Mouse (Mus musculus) G1E-ER4 (cell line): ENCODE results near the gene Sema4d. TPM values are rescaled to one million over a fixed set of nuclear protein-coding genes. Genes with fewer than 3 reads are reported as not detected.

ENCODE experiments used
- GATA1 ChIP-seq: IDR thresholded peaks from one replicate; pipeline ENCODE4 v1.8.0; 2012; ENCODE audit warnings: low read length, inconsistent platforms
- polyA plus RNA-seq: library from polyadenylated mRNA; stranded (reverse); fragments of >175 nt; gene quantifications from 2 replicates; pipeline ENCODE4 v1.2.3, GENCODE M21; 2012

The Sema4d gene
- polyA plus RNA-seq, 1 experiment = 76.3 TPM

DNA sequence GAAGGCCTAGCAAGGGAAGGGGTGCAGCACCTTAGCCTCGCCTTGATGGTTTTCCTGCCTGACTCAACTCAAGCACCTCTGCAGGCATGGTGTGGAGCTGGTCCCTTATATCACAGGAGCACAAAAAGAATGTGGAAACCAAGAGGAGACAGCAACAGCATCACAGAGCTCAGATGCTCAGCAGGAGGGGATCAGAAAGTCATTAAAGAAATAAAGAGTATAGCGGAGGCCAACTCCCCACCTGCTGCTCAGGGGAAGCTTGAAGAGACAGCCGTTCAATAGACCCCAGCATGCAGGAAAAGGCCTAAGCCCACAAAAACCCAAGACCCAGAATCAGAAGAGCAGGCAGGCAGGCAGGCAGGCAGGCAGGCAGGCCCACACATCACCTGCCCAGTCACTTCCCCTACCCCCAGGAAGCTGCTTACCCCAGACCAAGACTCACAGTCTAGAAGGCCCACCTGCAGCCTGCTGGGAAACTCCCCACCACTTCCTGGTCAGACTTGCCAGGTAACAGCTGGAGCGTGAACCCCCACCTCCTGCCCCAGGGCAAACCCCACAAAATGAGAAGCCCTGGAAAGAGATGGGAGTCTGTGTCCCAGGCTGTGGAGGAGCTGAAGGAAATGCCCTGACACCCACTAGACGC, 39.6 kb downstream of the Sema4d start:
- TF ChIP-seq GATA1 = no peak

DNA sequence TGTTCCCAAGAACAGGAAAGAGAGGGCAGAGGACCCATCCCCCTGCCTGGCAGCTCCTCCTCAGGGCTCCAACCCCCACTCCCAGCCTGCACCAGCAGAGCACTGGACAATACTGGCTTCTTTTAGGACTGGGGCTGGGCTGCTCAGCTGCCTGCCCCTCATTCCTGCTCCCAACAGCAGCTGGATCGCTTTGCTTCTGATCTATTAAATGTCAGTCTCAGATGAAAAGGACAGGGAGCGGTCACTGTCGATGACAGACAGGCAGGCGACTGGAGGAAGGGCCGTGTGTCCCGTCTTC, 40.4 kb downstream of the Sema4d start:
- TF ChIP-seq GATA1 = no peak

DNA sequence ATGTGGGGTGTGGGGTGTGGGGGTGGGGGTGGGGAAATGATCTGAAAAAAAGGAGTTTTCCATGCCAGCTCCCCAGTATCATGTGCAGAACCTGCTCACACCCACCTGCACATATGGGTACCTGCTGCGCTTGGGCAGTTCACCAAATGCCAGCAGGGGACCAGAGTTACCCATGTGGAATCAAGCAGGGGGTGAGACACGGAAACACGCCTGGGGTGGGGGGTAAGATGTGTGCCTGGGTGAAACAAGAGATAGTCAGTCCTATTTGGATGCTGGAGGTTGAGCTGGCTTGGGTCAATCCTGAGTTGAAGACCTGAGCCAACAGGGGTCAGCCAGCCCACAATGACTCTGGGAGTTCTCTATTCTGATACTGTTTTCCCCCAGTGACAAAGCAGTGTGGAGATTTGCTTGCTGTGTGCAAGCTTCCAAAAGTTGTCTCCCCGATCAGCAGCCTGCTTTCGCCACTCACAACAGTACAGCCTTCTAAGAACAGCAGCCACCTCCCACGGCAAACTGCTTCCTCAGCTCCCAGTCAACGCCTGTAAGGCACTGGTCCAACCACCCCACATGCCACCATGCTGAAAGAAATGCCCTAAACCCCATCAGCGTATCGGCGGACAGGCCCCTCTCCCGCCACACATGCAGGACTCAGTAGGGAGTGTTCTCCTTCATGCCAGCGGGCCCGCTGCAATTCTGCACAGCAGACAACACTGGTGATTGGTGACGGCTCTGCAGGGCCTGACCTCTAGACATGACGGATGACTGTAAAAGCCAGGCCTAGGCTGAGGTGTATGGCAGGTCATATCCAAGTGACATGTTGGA, 41.0 kb downstream of the Sema4d start:
- no peak for TF ChIP-seq GATA1

DNA sequence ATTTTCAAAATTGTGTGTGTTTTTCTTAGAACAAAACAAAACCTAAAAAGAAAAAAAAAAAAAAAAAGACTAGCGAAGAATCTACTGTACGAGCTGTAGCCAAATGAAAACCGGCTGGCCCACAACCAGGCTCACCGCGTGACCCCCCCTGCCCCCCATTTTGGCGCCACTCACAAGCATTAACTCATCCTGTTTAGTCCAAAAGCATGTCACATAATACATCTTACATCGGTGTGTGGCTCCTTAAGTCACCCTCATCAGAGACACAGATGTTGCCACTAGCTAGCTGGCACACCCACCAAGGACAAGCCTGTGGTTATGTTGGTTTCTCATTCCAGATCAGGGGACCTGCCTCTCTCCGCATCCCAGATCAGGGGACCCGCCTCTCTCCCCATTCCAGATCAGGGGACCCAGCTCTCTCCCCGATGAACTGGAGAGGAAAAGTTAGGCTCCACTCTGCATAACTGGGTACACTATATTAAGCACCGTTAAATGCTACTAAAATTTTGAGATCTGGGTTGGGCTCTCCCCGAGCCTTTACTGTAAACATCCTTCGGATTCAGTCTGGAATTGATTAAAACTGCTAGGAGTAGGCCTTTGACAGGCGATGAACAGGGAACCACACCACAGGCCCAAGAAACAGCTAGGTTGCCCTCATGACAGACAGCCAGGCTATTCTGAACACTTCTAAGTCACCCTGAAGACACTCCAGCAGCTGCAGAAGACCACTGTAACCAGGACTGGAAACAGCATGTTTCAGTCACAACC, 43.8 kb downstream of the Sema4d start:
- no peak for TF ChIP-seq GATA1

DNA sequence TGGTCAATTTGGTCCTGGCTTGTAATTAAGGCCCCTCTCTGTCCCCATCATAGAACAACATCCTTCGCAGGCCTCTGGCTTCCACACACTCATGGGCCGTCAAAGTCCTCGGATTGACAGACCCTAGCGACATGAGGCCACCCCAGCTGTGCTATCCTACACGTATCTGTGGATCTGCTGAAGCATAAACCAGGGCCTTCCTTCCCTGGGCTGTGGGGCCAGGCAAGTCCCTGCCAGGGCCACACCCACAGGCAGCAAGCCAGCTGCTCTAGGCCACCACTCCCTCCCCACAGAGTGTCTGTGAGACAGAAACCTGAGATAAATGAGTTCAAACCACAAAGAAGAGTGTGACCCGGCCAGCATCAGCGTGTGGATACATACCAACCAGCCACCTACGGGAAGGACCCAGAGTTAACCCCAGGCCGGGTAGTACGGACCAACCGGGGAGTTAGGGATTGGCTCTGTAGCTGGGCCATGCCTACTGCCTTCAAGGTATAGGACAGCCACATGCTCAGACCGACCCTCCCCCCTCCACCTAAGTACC, 45.5 kb downstream of the Sema4d start:
- TF ChIP-seq GATA1 = no peak

DNA sequence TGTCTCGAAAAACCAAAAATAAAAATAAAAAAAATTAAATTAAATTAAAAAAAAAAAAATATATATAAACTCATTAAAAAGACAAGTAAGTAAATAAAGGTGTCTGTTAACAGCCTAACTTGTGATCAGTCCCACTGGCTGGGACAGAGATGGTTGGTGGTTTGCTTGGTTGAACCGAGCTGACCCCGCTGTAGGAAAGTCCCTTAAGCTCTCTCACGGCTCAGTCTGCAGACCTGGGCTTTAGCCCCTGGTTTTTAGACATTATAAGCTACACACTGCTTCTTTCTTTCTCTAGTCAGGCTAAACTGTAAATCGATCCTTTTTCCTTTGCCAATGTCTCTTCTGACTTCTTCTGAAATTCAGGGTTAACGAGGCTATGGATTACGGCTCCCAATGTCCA, 46.5 kb downstream of the Sema4d start:
- TF ChIP-seq GATA1 = no peak

DNA sequence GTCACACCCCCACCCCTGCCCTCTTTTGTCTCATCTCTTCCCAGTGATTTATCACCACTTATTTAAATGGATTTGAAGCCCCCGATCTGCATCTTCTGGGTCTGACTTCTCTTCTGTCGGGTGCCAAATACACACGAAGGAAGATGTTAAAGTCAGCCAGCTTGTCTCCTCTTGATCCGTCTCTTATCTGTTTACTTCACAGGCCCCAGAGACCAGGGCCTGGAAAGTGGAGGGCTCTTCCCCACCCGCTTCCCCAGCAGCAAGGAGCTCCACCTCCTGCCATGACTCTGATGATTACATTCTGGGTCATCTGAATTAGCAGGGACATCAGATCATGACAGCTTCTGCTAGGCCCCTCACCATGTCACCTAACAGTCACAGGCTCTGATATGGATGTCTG, 47.7 kb downstream of the Sema4d start:
- no peak for TF ChIP-seq GATA1

DNA sequence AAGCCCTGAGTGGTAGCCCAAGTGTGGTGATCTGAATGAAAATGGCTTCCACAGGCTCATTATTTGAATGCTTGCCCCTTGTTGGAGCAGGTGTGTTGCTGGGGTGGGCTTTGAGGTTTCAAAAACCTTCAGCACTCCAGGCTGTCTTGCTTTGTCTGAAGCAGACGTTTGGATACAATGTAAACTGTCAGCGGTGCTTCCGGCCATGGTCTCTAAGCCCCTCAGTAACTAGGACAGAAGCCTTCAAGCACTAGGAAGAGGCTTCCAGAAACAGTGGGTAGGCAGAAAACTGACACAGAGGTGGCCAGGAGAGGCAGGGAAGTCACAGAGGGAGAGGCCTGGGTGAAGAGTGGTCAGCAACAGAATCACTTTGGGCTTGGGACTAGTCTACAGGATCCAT, 49.7 kb downstream of the Sema4d start:
- no peak for TF ChIP-seq GATA1

DNA sequence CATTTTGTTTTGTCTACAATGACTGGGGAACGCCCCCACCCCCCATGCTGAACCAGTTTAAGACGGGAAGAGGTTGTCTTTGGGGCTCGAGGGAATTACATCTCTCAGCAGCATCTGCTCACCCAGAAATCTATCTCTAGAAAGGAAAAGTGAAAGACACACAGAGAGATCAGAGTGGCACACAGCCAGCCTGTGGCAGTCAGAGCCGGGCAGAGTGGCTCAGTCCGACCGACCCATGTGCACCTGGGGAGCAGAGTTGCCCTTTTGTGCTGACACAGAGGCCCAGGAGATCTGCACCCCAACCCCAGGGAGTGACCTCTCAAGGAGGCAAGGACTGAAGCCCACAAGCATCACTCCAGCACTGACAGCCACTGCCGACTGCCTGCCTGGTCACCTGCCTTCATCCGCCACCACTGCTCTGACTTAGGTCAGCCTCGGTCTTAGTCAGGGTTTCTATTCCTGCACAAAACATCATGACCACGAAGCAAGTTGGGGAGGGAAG, 50.9 kb downstream of the Sema4d start:
- no peak for TF ChIP-seq GATA1

DNA sequence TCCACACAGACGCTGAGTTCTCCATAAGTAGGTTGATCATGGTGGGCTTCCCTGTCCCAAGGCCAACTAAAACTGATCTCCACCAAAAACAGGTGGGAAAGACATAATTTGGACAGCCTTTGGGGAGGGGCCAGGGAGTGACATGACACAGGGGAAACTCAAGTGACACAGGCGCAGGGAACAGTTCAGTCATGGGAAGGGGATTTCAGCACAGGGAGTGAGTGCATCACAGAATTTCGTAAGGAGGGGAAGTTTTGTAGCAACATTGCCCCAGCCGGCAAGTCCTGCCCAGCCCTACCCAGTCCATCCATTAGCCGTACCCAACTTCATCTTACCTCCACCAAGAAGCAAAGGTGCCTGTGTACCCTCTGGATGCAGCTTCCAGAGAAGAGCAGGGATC, 52.8 kb downstream of the Sema4d start:
- TF ChIP-seq GATA1 = no peak

DNA sequence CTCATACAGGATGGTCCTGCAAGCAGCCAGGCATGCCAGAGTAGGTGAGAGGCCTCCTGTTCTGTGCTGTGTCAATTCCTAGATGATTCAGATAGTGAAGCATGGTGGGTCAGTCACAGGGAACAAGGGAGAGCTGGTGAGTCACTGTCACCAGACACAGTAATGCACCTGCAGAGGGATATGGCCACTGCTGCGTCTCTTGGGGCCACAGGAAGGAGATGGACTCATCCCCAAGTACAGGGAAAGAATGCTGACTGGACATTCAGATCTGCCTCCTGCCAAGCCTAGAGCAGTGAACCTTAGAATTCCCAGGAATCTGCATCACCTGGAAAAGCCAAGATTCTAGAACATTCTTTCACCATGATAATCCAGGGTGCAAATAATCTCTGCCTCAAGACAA, 53.8 kb downstream of the Sema4d start:
- no peak for TF ChIP-seq GATA1

DNA sequence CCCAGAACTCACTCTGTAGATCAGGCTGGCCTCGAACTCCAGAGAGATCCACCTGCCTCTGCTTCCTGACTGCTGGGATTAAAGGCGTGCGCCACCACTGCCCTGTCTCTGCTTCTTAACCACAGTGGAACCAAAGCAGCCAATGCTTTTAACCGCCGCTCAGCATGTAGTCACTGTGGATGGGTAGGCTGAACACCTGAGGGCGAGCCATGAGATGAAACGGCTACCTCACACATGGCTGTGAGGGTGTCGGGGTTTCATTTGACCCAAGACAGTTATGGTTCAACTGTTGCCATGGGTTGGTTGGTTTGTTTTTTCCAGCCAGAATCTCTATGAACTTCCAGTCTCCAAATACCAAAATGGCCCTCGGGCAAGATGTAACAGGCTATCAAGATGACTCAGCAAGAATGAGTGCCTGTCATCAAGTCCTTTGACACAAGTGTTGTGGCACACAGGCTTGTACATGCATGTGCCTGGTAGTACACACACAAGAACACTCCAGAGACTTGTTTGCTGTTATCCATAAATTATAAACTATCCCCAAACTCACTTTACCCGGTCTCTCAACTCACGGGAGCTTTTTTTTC, 54.9 kb downstream of the Sema4d start:
- no peak for TF ChIP-seq GATA1

DNA sequence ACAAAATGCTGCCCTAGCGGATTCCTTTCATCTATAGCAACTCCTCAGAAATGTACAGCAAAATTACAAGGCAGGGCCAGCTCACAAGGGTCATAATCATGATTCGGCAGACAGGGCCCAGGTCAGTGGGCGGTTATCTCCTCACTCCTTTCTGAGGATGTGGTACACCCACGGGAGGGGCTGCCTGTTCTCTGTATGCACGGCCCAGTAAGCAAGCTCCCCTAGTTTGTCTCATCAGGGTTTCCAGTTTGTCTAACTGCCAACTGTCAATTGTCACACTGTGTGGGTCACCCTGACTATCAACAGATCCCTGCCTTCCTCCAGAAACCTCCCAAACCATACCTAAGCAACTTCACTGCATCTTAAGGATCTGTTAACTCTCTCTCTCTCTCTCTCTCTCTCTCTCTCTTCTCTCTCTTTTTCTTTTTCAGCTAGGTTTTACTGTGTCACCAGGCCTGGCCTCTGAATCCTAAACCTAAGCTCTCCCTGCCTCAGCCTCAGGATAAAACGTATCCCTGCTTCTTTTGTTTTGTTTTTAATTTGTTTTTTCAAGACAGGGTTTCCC, 55.5 kb downstream of the Sema4d start:
- TF ChIP-seq GATA1 = peak; percentile 61

DNA sequence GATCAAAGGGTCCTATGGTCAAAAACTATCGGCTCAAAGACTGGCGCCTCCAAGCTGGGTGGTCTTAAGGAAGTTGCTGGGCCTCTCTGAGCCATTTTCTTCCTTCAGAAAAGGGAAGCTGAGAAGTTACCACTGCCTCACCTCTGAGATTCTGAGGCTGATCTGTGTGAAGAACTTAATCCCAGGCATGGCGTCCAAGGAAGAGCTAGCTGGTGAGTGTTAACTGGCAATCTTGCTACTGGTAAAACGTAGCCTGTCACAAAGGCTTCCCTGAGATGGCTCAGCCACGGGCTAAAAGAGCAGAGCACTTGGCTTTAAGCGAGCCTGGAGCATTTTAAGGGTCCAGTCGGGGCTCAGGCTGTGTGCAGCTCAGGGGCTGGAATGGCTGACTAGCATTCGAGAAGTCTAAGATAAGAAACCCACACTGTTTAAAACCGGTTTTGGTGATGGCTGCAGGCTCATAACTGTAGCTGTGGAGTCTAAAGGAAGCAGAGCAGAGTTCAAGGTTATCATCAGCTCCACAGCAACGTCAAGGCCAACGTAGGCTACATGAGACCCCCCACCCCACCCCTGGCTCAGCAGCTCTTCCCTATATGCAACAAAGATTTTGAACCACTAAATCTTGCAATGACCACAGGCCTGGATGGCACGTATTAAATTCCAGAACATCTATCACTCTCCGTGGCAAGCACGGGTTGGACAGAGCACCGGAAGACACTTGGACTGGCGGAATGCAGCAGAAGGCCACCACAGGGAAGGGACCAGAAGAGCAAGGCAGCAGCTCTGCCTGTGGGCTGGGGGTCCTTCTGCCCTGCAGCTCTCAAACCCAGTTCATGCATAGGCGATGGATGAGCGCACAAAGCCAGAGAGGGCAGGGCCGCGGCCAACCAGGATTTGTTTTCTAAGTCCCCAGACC, 56.3 kb downstream of the Sema4d start:
- TF ChIP-seq GATA1 = no peak
